In genomic region chr7:19146793-19147192, GRCm38 (mm10) we compare ENCODE assay signal across 19 mouse cellular contexts. TPM values are rescaled to one million over a fixed set of nuclear protein-coding genes. Genes with fewer than 3 reads are reported as not detected.
"Had no signal": no experiment of that assay in that cellular context is flagged by ENCODE, and none has a peak within 500 bp of the region (broad histone marks: within the 10 kb centered on the region; RNA-seq: fewer than 3 reads in every experiment).

No protein-coding gene starts in this region.

- H3K9ac ChIP-seq: limb, embryonic 12.5 days; limb, embryonic 15.5 days; liver, embryonic 12.5 days; liver, embryonic 15.5 days; neural tube, embryonic 12.5 days had no signal

- H3K4me3 ChIP-seq: limb, embryonic 12.5 days; limb, embryonic 15.5 days; liver, embryonic 12.5 days; liver, embryonic 15.5 days; neural tube, embryonic 12.5 days had no signal

- DNase-seq: kidney, adult 18-20 months; kidney, adult 9 months; kidney, postnatal 14 days; left cerebral cortex, postnatal 4 days; lung, adult 2 months; lung, postnatal 14 days; lung, postnatal 4 days; midbrain, embryonic 14.5 days; thymus, postnatal 25 days had no signal

- ATAC-seq: intestine, embryonic 16.5 days; liver, embryonic 12.5 days had no signal

- H3K27ac ChIP-seq: limb, embryonic 12.5 days; limb, embryonic 15.5 days; liver, embryonic 12.5 days; liver, embryonic 15.5 days; neural tube, embryonic 12.5 days had no signal

- H3K27me3 ChIP-seq: limb, embryonic 12.5 days; limb, embryonic 15.5 days; neural tube, embryonic 12.5 days had no signal

- H3K4me2 ChIP-seq: limb, embryonic 12.5 days; limb, embryonic 15.5 days; liver, embryonic 15.5 days had no signal

- H3K9me3 ChIP-seq: limb, embryonic 12.5 days; limb, embryonic 15.5 days; liver, embryonic 12.5 days; liver, embryonic 15.5 days; neural tube, embryonic 12.5 days had no signal

RNA-seq across cellular contexts. Expression of gene Gipr, which starts 19.1 kb away (rescaled TPM):
- total RNA-seq: megakaryocyte progenitor cell, adult 5-6 weeks; megakaryocyte-erythroid progenitor cell, adult 5-6 weeks had no signal

RNA-seq across cellular contexts. Expression of gene Gm4969, which starts 28.6 kb away (rescaled TPM):
- polyA plus RNA-seq: lung, adult 2 months; small intestine, adult 2 months; spleen, adult 2 months had no signal
